Mouse (Mus musculus): ENCODE data around the gene Leng9.

DNA sequence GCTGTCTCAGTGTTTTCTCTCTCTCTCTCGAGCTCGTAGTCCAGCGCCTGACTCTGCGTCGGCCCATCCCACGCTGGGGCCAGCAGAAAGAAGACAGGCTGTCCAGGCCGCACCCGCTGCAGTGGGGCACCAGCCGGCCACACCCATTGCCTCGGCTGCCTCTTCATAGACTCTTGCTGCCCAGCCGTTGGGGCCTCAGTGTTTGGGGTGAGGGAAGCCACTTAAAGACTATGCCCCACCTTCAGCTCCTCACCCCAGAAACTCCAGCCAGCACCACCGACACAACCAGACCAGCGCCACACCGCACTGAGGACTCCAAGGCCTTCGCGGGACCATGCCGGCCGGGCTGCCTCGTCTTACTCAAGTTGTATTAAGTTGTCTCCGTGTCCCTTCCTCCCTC is 2.8 kb downstream of the Leng9 start:
- TF ChIP-seq CTCF (IDR thresholded peaks at IDR 0.05; ENCODE audit: control insufficient read depth, insufficient read depth, insufficient replicate concordance, low read depth, low read length) (no peak), POLR2A (IDR thresholded peaks at IDR 0.05; ENCODE audit: control insufficient read depth, low read depth, low read length) (0 out of 2 replicates have a peak, but pooled peaks have one; percentile 43)

Measured in testis, adult 2 months (tissue).